Mouse (Mus musculus) heart, adult 11 months (tissue): Measurements from ENCODE around the gene Gm48551.

Source experiments
- DNase-seq: peaks from one replicate; pipeline ENCODE4 v3.0.0; 2022

The Gm48551 gene

GRCm38 (mm10) chr10:81419111-81419928 is 35.1 kb downstream of the Gm48551 start:
- peak; percentile 90 for DNase-seq

GRCm38 (mm10) chr10:81420191-81420767 is 36.0 kb downstream of the Gm48551 start:
- peak; percentile 95 for DNase-seq

DNA sequence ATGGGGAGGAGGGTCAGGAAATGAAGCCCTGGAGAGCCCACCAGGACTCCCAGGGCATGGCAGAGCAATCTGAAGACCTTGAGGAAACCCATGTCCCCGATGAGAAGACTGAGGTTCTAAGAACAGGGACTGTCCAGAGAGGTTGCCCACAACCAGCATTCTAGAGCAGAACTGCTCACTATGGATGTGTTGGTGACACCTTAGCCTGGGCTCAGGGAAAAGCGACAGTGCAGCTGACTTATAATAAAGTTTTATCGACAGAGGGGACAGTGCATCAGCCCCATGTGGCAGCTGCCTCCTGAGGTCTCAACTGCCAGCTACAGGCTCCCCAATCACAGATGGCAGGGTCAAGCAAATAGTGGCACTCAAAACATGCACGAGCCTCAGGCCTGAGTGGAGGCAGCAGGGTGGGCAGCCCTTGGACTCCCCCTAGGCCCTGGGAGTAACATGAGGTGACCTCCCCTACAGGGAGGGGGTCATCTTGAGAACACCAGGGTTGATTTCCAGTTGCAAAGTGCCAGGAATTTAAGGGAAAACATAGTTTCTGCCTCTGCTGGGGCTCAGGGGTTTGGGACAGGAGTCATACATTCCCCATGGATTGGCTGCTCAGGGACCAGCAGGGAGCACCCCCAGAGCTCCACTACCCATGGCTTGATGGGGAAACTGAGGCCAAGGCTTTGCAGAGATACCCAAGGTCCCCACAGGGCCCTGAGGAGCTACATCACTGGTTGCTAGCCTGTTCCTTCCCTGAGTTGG is 37.0 kb downstream of the Gm48551 start:
- DNase-seq, result peak; percentile 91

DNA sequence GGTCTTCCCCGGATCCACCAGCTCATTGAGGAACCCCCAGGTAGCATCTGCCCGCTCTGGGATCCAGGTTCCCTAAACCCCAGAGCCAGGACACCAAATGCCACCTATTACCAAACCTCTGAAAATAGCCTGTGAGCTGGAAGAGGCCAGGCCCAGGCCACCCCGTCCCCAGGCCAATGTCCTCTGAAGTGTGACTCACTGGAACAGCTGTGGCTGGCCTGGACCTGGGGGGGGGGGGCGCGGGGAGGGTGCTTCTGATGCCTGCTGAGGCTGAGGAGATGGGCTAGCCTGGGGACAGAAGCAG is 37.5 kb downstream of the Gm48551 start:
- DNase-seq, result peak; percentile 97

GRCm38 (mm10) chr10:81422191-81422590 is 37.9 kb downstream of the Gm48551 start:
- DNase-seq, result peak; percentile 94

DNA sequence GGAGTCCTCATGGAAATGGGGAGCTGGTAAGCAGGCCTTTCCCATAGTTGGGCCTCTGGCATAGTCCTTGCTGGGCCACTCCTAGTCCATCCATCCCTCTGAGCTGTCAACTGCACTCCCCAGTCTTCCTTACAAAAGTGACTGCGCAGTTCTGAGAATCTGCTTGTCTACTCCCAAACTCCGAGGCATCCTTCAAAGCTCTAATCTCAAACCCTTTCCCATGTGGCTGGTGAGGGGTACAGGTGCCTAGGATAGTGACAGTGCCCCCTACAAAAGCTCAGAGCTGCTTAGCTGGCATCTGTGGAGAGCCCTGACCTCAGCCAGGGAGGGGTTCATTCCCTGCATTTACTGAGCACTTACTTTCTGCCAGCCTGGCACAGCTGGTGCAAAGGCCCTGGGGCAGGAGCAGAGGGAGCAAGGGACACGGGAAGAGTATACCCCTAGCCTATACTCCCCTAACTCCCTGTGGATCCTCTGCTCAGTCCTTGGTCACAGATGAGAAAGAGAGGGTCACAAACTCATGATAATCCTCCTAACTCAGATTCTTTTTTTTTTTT is 38.5 kb downstream of the Gm48551 start:
- DNase-seq, result peak; percentile 91

DNA sequence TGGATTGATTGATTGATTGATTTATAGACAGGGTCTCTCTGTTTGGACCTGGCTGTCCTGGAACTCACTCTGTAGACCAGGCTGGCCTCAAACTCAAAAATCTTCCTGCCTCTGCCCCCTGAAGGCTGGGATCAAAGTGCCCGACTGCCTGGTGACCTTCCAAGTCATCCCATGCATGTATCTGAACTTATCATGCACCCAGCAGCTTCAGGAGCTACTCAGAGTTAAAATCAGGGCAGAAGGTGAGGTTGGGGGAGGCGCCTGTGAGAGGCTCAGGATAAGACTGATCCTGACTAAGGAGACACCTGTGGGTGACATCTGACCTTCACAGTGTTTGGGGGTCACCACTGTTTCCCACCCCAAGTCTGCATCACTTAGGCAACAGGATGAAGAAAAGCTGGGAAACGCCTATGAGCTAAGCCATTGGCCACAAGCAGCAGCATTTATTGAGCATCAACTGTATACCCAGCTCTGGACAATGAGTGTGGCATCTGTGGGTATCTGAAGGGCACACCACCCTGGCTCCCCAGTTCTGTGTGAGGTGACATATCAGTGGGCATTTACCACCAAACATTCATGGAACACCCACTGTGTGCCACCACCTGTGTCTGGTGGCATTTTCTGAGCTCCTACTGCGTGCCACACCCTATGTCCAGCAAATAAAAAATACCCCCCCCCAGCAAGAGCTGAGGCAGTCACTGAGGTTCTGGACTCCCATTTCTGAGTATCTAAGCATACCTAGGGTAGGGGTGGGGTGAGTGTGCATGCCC is 39.4 kb downstream of the Gm48551 start:
- DNase-seq, result peak; percentile 94

- DNase-seq, result peak; percentile 98
Observed at GRCm38 (mm10) chr10:81424246-81425051, 40.2 kb downstream of the Gm48551 start.

- peak; percentile 98 for DNase-seq
Observed at GRCm38 (mm10) chr10:81425236-81425850, 41.1 kb downstream of the Gm48551 start.

DNA sequence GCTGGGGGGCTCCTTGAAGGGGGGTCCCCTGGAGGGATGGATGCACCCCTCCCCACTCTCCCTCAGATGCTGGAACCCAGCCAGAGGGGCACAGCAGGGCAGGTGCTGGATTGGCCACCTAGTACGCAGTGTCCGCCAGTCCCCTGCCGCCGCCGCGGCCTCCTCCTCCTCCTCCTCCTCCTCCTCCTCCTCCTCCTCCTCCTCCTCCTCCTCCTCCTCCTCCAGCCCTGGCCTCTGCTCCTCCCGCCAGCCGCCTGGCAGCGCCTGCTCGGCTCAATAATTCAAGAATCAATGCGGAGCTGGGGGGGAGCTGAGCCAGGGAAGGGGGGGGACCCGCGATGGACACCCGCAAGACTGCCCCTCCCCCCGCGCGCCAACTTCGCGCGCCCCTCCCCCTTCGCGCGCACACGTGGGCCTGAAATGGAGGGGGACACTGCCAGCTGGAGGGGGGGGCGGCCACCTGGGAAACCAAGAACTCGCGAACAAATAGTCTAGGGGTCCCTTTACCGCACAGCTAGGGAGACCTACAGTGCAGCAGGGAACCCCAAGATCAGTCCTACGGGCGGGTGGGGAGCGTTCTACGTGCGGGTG is 41.9 kb downstream of the Gm48551 start:
- peak; percentile 96 for DNase-seq

GRCm38 (mm10) chr10:81426897-81427296 is 42.6 kb downstream of the Gm48551 start:
- DNase-seq, result peak; percentile 98

DNA sequence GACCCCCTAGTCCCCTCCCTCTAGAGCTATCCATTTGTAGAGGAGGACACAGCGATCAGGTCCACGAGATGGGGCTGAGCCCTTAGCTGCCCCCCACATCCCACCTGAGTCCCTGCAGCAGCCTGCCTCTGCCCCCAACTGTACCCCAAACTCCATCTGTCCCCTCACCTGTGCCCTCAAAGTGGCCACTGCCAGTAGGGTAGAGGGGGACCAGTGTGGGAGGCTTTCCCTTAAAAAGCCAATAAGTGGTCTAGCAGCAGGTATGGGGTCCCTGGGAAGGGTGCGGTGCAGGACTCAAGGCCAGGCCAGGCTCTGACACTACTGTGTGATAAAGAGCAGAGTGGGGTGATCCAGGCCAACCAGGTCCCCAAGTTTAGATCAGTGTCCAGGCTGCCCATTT is 43.1 kb downstream of the Gm48551 start:
- no peak for DNase-seq

- DNase-seq, result peak; percentile 96
Observed at GRCm38 (mm10) chr10:81427804-81428506, 43.7 kb downstream of the Gm48551 start.

- DNase-seq, result peak; percentile 94
Observed at GRCm38 (mm10) chr10:81428507-81428870, 44.2 kb downstream of the Gm48551 start.

GRCm38 (mm10) chr10:81429092-81429491 is 44.8 kb downstream of the Gm48551 start:
- DNase-seq, result peak; percentile 96

DNA sequence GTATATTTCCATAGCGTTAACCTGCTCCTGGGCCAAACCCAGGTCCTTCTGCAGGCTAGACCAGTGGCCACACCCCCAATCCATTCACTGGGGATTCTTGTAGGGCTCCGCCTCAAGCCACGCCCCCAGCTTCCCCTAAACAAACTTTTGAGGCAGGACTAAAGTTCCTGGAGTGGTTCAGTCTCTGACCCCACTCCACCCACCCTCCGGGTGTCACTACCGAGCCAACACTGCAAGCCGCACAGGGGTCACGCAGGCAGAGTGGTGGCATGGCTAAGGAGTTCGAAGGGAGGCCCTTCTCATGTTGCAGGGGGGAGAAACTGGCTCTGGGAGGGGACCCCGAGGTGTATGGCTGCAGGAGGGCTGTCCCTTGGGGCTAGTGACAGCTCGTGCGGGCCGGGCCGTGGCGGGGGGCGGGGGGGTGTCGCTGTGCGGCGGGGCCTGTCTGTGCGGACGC is 45.4 kb downstream of the Gm48551 start:
- DNase-seq, result peak; percentile 100

DNA sequence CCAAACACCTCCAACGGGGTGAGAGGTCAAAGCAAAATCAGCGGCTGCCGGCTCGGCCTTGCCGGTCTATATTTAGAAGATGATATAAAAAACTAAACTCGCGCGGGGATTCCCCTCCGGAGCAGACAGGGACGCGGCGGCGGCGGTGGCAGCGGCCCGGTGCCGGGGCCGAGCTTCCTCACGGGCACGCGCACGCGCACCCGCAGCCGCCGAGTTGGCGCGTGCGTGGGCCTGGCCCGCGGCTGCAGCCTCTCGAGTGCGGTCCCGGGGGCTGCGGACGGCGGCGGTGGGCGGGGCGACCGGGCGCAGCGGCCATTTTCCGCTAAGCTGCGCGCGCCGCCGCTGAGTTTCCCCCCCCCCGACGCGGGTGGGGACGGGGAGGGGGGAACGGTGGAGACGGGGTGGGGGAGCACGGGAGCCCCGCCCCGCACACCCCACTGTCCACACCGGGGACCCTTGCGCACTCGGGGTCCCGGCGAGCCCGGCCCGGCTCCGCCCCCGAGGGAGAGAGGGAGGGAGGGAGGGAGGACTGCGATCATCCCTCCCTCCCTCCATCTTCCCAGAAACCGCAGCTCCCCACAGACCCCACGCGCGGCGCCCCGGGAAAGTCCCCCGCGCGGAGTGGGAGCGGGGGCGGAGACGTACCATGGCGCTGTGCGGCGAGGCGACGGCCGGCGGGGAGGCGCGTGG is 46.0 kb downstream of the Gm48551 start:
- peak; percentile 99 for DNase-seq

DNA sequence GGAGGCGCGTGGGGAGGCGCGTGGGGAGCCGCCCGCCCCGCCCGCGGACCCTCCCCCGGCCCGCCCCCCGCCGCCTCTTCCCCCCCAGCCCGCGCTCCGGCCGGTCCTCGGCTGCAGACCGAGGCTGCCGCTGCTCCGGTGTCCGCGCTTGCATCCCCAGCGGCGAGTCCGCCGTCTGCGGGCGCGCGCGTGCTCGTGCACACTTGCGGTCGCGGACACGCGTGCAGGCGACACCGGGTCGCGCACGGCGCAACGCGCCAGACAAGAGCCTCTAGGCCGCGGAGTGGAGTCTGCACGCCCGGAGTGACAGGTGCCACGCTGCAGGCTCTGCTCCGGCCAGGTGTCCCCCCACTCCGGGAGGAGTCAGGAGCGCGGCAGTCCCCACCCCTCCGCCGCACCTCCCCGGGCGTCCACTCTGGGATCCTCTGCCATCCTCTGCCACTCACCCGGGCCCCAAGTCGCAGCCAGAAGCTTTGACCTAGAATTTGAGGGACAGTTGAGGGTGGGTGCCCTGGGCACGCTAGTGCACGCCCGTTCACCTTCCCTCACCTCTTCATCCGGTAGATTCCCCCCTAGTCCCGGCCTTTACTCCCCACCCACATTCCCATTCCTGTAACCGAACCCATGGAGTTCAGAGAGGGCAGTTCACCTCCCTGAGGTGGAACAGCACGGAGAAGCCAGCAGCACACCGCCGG is 46.7 kb downstream of the Gm48551 start:
- peak; percentile 98 for DNase-seq
